Mouse (Mus musculus) G1E (cell line): ENCODE results near the gene Taar9.

ENCODE experiments used
- CTCF ChIP-seq: IDR thresholded peaks from 2 replicates; pipeline ENCODE4 v1.5.1; 2012; ENCODE audit warnings: low read depth, low read length, inconsistent platforms, mixed read lengths
- GATA1 ChIP-seq: IDR thresholded peaks from 2 replicates; pipeline ENCODE4 v1.6.1; 2012; ENCODE audit warnings: borderline replicate concordance, low read length, inconsistent platforms, mixed read lengths

DNA sequence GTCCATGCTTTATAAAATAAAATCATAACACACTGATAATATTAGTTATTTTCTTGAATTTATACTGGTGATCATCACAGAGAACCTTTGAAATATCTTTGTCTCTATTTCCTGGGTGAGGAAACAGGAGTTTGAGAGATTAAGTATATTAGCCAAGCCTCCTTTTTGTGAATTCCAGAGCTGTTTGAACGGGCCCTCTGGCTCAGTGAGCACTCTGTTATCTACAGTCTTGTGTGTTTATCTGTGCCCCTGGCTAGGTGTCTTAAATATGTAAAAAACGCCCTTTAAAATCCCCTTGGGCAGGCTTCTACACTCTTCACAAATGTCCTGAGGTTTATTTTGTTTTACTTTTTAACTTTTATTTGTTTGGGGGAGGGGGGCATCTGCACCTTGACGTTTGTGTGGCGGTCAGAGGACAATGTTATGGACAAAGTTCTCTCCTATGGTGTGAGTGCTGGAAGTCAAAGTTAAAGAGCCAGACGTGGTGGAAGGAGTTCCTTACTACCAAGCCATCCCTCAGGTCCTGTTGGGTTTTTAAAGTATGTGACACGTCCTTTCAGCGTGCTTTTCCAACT is 24.8 kb upstream of the Taar9 start:
- no peak for TF ChIP-seq GATA1
- TF ChIP-seq CTCF: no peak
